Mouse (Mus musculus) limb, embryonic 14.5 days (tissue): ENCODE data around the gene Sirpa. TPM values are rescaled to one million over a fixed set of nuclear protein-coding genes. Genes with fewer than 3 reads are reported as not detected.

Source experiments
- ATAC-seq: fragments of 200-750 bp; cut with Nextera tagmentation; 2 replicates; pipeline ENCODE4 v1.8.0; 2017; ENCODE audit warnings: low read depth, moderate number of reproducible peaks, moderate TSS enrichment; ENCODE audit not compliant: low FRiP score
- DNase-seq: peaks from one replicate; pipeline ENCODE4 v3.0.0-alpha.2; 2015; ENCODE audit warnings: low spot score
- H3K27ac ChIP-seq: fragments of 300-500 bp; sonication (generic); replicated peaks from 2 replicates; pipeline ENCODE4 v1.5.1; 2014; ENCODE audit warnings: low read depth, mild to moderate bottlenecking, low read length, moderate library complexity, mixed read lengths
- H3K27me3 ChIP-seq: fragments of 300-500 bp; sonication (generic); 2 replicates; pipeline ENCODE4 v1.6.1; 2014; ENCODE audit warnings: low read length, mixed read lengths; ENCODE audit not compliant: control insufficient read depth, insufficient read depth
- H3K36me3 ChIP-seq: fragments of 300-500 bp; sonication (generic); 2 replicates; pipeline ENCODE4 v1.6.1; 2014; ENCODE audit warnings: mild to moderate bottlenecking, low read length, moderate library complexity, mixed read lengths; ENCODE audit not compliant: control insufficient read depth, insufficient read depth
- H3K4me1 ChIP-seq: fragments of 300-500 bp; sonication (generic); 2 replicates; pipeline ENCODE4 v1.6.1; 2014; ENCODE audit warnings: antibody characterized with exemption, low read length, mixed read lengths; ENCODE audit not compliant: control insufficient read depth, insufficient read depth
- H3K4me2 ChIP-seq: fragments of 300-500 bp; sonication (generic); replicated peaks from 2 replicates; pipeline ENCODE4 v1.6.1; 2014; ENCODE audit warnings: low read depth, mild to moderate bottlenecking, low read length, moderate library complexity; ENCODE audit not compliant: severe bottlenecking
- H3K4me3 ChIP-seq: fragments of 300-500 bp; sonication (generic); replicated peaks from 2 replicates; pipeline ENCODE4 v1.5.1; 2014; ENCODE audit warnings: low read length
- H3K9ac ChIP-seq: fragments of 300-500 bp; sonication (generic); 2 replicates; pipeline ENCODE4 v1.6.1; 2014; ENCODE audit warnings: mild to moderate bottlenecking, low read depth, low read length, moderate library complexity; ENCODE audit not compliant: severe bottlenecking
- H3K9me3 ChIP-seq: fragments of 300-500 bp; sonication (generic); 2 replicates; pipeline ENCODE4 v1.6.1; 2016; ENCODE audit warnings: low read length; ENCODE audit not compliant: control insufficient read depth
- POLR2A ChIP-seq: fragments of 200-500 bp; IDR thresholded peaks from 2 replicates; pipeline ENCODE4 v1.8.0; 2012; ENCODE audit warnings: inconsistent platforms, mild to moderate bottlenecking, moderate library complexity, borderline replicate concordance; ENCODE audit not compliant: insufficient read depth, insufficient read length; ENCODE audit errors: extremely low read depth
- WGBS: fragments of 180-500 bp; shearing (Covaris S2); extraction: QIAGEN DNeasy Blood & Tissue Kit; methylation state at CpG from one replicate; pipeline ENCODE4 v1.1.7; 2014; 5-methylcytosine and 5-hydroxymethylcytosine counted together
- polyA plus RNA-seq, 2 experiments: library from polyadenylated mRNA; depleted of rRNA in 1 of 2; stranded (reverse) in 1 of 2; unstranded in 1 of 2; fragments of >200 nt; fragmentation: Nextera tagmentation in 1 of 2; extraction: Ambion mirVana in 1 of 2; gene quantifications; 2 replicates each; pipeline versions ENCODE4 v1.2.1 to v1.2.3; 2012 to 2014

The Sirpa gene
- polyA plus RNA-seq, 2 experiments: 34.7 to 39.6 TPM

DNA sequence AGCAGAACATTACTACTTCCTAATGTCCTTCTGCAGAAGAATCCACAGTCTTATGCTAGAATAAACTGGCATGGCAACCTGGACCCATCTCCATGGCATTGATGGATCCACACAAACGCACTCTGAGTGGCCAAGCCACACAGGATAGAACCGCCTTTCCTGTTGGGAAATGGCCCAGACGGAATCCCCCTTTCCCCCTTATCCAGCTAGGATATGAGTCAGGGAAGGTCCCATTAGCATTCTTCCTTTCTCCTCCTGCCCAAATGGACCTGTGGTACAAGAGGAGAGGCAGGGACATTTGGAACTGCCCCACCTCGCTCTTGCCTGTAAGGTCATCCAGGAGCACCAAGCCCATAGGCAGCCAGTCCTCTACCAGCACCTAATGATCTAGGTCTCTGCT lies 10.4 kb upstream of the Sirpa start:
- no peaks in the 10 kb centered on the region for H3K4me1 ChIP-seq

GRCm38 (mm10) chr2:129584905-129585304 lies 7.7 kb upstream of the Sirpa start:
- 10% methylated on average over 1 of the region's 1 CpGs for WGBS
- no peaks in the 10 kb centered on the region for H3K27me3 ChIP-seq
- no peak for DNase-seq

More for the DNA sequence above, 10.4 kb upstream of the Sirpa start:
- no peak overlapping the region for H3K27ac ChIP-seq
- H3K9me3 ChIP-seq: no peaks in the 10 kb centered on the region
- no peak overlapping the region for H3K4me2 ChIP-seq
- no peaks in the 10 kb centered on the region for H3K36me3 ChIP-seq
- no peak for DNase-seq
- no peak overlapping the region for H3K9ac ChIP-seq
- WGBS: 79% methylated on average over 4 of the region's 4 CpGs
- TF ChIP-seq POLR2A: no peak
- no peak for ATAC-seq
- H3K4me3 ChIP-seq: no peak overlapping the region
- no peaks in the 10 kb centered on the region for H3K27me3 ChIP-seq

GRCm38 (mm10) chr2:129585904-129586514 lies 6.6 kb upstream of the Sirpa start:
- no peak for DNase-seq
- WGBS: 78% methylated on average over 11 of the region's 11 CpGs
- TF ChIP-seq POLR2A: no peak
- Histone ChIP-seq H3K9ac (no peak overlapping the region), H3K4me1 (no peaks in the 10 kb centered on the region), H3K4me2 (no peak overlapping the region), H3K4me3 (no peak overlapping the region), H3K9me3 (no peaks in the 10 kb centered on the region), H3K27me3 (no peaks in the 10 kb centered on the region), H3K27ac (no peak overlapping the region), H3K36me3 (no peaks in the 10 kb centered on the region)
- ATAC-seq: no peak

More at GRCm38 (mm10) chr2:129584905-129585304, 7.7 kb upstream of the Sirpa start:
- no peak for ATAC-seq
- Histone ChIP-seq H3K9ac (no peak overlapping the region), H3K4me2 (no peak overlapping the region), H3K27ac (no peak overlapping the region), H3K4me1 (no peaks in the 10 kb centered on the region), H3K36me3 (no peaks in the 10 kb centered on the region), H3K9me3 (no peaks in the 10 kb centered on the region), H3K4me3 (no peak overlapping the region)
- TF ChIP-seq POLR2A: no peak

DNA sequence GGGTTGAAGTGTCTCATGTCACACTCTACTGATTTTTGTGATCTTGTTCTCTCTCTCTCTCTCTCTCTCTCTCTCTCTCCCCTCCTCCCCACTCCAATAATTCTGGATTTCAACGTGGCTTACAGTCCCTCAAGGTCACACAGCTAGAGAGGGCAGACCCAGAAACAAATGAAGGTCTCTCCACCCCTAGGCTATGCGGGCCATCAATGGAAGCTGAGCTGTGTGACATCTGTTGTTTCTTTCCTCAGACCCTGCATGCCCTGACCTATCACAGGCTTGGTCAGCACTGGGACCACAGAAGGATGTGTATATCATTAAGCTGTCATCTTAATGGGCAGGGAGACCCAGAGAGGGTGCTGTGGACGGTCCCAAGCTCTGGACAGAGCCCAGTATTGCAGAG lies 5.4 kb upstream of the Sirpa start:
- no peak overlapping the region for H3K27ac ChIP-seq
- H3K9ac ChIP-seq: no peak overlapping the region
- no peaks in the 10 kb centered on the region for H3K27me3 ChIP-seq
- TF ChIP-seq POLR2A: no peak
- H3K36me3 ChIP-seq: no peaks in the 10 kb centered on the region
- ATAC-seq (no peak), DNase-seq (no peak)
- no peak overlapping the region for H3K4me2 ChIP-seq
- H3K9me3 ChIP-seq: no peaks in the 10 kb centered on the region
- no peak overlapping the region for H3K4me3 ChIP-seq
- WGBS: 46% methylated on average over 3 of the region's 3 CpGs
- H3K4me1 ChIP-seq: no peaks in the 10 kb centered on the region

- Histone ChIP-seq H3K4me3 (no peak overlapping the region), H3K4me2 (no peak overlapping the region), H3K9ac (no peak overlapping the region), H3K9me3 (no peaks in the 10 kb centered on the region), H3K27ac (no peak overlapping the region), H3K27me3 (no peaks in the 10 kb centered on the region), H3K36me3 (no peaks in the 10 kb centered on the region), H3K4me1 (no peaks in the 10 kb centered on the region)
- ATAC-seq: no peak
- no peak for DNase-seq
- TF ChIP-seq POLR2A: no peak
- WGBS: 20% methylated on average over 7 of the region's 7 CpGs
These were observed 4.8 kb upstream of the Sirpa start for GRCm38 (mm10) chr2:129587825-129588251.

- Histone ChIP-seq H3K4me1 (peaks cover 10% of the 10 kb centered on the region), H3K9me3 (no peaks in the 10 kb centered on the region), H3K36me3 (no peaks in the 10 kb centered on the region), H3K27ac (no peak overlapping the region), H3K4me3 (no peak overlapping the region), H3K9ac (no peak overlapping the region), H3K4me2 (peak overlapping the region; percentile 64; the same call in 1 of the 2 replicates), H3K27me3 (no peaks in the 10 kb centered on the region)
- no peak for ATAC-seq
- WGBS: 92% methylated on average over 4 of the region's 4 CpGs
- TF ChIP-seq POLR2A: no peak
- no peak for DNase-seq
These were observed 738 bp upstream of the Sirpa start for GRCm38 (mm10) chr2:129591897-129592296.
